Mouse (Mus musculus): ENCODE data around the gene 4930544D05Rik.

DNA sequence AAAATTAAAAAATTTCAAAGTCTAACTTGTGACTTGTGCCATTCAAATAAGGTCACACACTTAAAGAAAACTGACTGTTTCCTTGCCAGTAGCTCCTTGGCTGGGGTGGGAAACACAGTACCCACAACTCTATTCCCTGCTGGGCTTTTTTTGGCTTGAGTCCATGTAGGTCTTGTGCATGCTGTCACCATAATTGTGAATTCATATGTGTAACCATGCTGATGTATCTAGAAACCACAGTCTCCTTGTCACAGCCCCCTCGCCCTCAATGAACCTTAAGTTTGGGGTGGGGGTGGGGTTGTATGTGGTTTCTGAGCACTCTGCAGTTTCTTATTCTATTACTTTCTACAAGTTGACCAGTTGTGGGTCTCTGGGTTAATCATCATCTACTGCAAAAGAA lies 23.9 kb upstream of the 4930544D05Rik start:
- no peak for TF ChIP-seq POLR2A (IDR thresholded peaks at IDR 0.05; ENCODE audit: borderline replicate concordance, extremely low read depth, low read depth, low read length)
- no peak for TF ChIP-seq CTCF (IDR thresholded peaks at IDR 0.05; ENCODE audit: insufficient read depth, low read length)

Measured in lung, adult 2 months (tissue).